Mouse (Mus musculus): ENCODE results near the gene Txnrd3. TPM values are rescaled to one million over a fixed set of nuclear protein-coding genes. Genes with fewer than 3 reads are reported as not detected.

Gene Txnrd3
- total RNA-seq, 4 experiments from 2014 or later, result 3.1 to 4.9 (median 3.6) TPM

- no peak for DNase-seq (ENCODE audit: low spot score in 2 of 2)
Measured at GRCm38 (mm10) chr6:89655011-89655410, 11.2 kb downstream of the Txnrd3 start.

- DNase-seq (ENCODE audit: low spot score in 2 of 2), result no peak
Measured at GRCm38 (mm10) chr6:89658342-89658741, 14.6 kb downstream of the Txnrd3 start.

- DNase-seq (ENCODE audit: low spot score in 2 of 2), result no peak
Measured at GRCm38 (mm10) chr6:89658931-89659330, 15.1 kb downstream of the Txnrd3 start.

GRCm38 (mm10) chr6:89659692-89660423 lies 16.1 kb downstream of the Txnrd3 start:
- DNase-seq (ENCODE audit: low spot score in 2 of 2), result no peak

GRCm38 (mm10) chr6:89660490-89660889 lies 16.7 kb downstream of the Txnrd3 start:
- no peak for DNase-seq (ENCODE audit: low spot score in 2 of 2)

GRCm38 (mm10) chr6:89662521-89662920 lies 18.7 kb downstream of the Txnrd3 start:
- DNase-seq (ENCODE audit: low spot score in 2 of 2), result no peak

GRCm38 (mm10) chr6:89665155-89665554 lies 21.4 kb downstream of the Txnrd3 start:
- DNase-seq (ENCODE audit: low spot score in 2 of 2), result no peak

GRCm38 (mm10) chr6:89665667-89666066 lies 21.9 kb downstream of the Txnrd3 start:
- no peak for DNase-seq (ENCODE audit: low spot score in 2 of 2)

GRCm38 (mm10) chr6:89666976-89667375 lies 23.2 kb downstream of the Txnrd3 start:
- no peak for DNase-seq (ENCODE audit: low spot score in 2 of 2)

GRCm38 (mm10) chr6:89669556-89669955 lies 25.8 kb downstream of the Txnrd3 start:
- no peak for DNase-seq (ENCODE audit: low spot score in 2 of 2)

- DNase-seq (ENCODE audit: low spot score in 2 of 2), result no peak
Measured at GRCm38 (mm10) chr6:89671431-89671830, 27.6 kb downstream of the Txnrd3 start.

GRCm38 (mm10) chr6:89672641-89673040 lies 28.9 kb downstream of the Txnrd3 start:
- no peak for DNase-seq (ENCODE audit: low spot score in 2 of 2)

- no peak for DNase-seq (ENCODE audit: low spot score in 2 of 2)
Measured at GRCm38 (mm10) chr6:89673135-89673780, 29.5 kb downstream of the Txnrd3 start.

- DNase-seq (ENCODE audit: low spot score in 2 of 2), result no peak
Measured at GRCm38 (mm10) chr6:89678522-89678921, 34.7 kb downstream of the Txnrd3 start.

- DNase-seq (ENCODE audit: low spot score in 2 of 2), result peak; percentile 15 to 32
Measured at GRCm38 (mm10) chr6:89679291-89679835, 35.6 kb downstream of the Txnrd3 start.

- DNase-seq (ENCODE audit: low spot score in 2 of 2), result peak; percentile 66 to 67
Measured at GRCm38 (mm10) chr6:89680155-89680554, 36.4 kb downstream of the Txnrd3 start.

GRCm38 (mm10) chr6:89684231-89684630 lies 40.4 kb downstream of the Txnrd3 start:
- no peak for DNase-seq (ENCODE audit: low spot score in 2 of 2)

GRCm38 (mm10) chr6:89687100-89687499 lies 43.3 kb downstream of the Txnrd3 start:
- no peak for DNase-seq (ENCODE audit: low spot score in 2 of 2)

- no peak for DNase-seq (ENCODE audit: low spot score in 2 of 2)
Measured at GRCm38 (mm10) chr6:89706624-89707023, 62.8 kb downstream of the Txnrd3 start.

GRCm38 (mm10) chr6:89707240-89707639 lies 63.5 kb downstream of the Txnrd3 start, which contains the start of gene Vmn1r40:
TSS of gene Vmn1r40 (plus strand) at chr6:89707540.
- no peak for DNase-seq (ENCODE audit: low spot score in 2 of 2)

GRCm38 (mm10) chr6:89718051-89718450 lies 74.3 kb downstream of the Txnrd3 start:
- DNase-seq (ENCODE audit: low spot score in 2 of 2), result no peak

Measured in gastrocnemius, adult 8-10 months (tissue).